Mouse (Mus musculus): ENCODE data around the gene Sord.

DNA sequence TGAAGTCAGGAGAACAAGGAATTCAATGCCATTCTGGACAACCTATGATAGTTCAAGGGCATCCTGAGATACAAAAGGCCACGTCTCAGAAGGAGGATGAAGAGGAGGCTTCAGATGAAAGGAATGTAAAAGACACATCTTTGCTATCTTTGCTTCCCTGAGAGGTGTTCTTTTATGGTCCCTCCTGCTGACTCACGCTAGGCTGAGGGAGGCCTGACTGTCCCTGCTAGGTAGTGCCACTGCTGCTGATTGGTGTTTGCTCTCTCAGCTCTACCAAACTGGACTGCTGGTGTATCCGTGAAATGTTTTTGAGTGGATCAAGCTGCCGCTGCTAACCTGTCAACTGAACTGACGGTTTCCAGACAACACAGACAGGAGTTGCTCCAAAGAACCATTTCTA, 12.8 kb upstream of the Sord start:
- no peak for TF ChIP-seq CTCF (IDR thresholded peaks at IDR 0.05; ENCODE audit: control insufficient read depth, insufficient read depth, insufficient read length)
- TF ChIP-seq MYOD1 (IDR thresholded peaks at IDR 0.05; ENCODE audit: control insufficient read depth, insufficient read length, low read depth), result no peak
- no peak for TF ChIP-seq MYOG (IDR thresholded peaks at IDR 0.05; ENCODE audit: control insufficient read depth, extremely low read depth, insufficient read length)
- TF ChIP-seq USF1 (IDR thresholded peaks at IDR 0.05; ENCODE audit: low read depth), result no peak
- TF ChIP-seq MAX (IDR thresholded peaks at IDR 0.05), result no peak
- TF ChIP-seq CEBPB (IDR thresholded peaks at IDR 0.05; ENCODE audit: low read depth), result no peak
- no peak for TF ChIP-seq FOSL1 (IDR thresholded peaks at IDR 0.05; ENCODE audit: insufficient read depth, low read length, poor library complexity, severe bottlenecking)
